Mouse (Mus musculus): ENCODE data around the gene Samd8. TPM values are rescaled to one million over a fixed set of nuclear protein-coding genes. Genes with fewer than 3 reads are reported as not detected.
A peak's percentile ranks its signal among the peaks of the same experiment; 100 is the strongest.

Gene Samd8
- polyA plus RNA-seq, 1 experiment, result 0.47 TPM

DNA sequence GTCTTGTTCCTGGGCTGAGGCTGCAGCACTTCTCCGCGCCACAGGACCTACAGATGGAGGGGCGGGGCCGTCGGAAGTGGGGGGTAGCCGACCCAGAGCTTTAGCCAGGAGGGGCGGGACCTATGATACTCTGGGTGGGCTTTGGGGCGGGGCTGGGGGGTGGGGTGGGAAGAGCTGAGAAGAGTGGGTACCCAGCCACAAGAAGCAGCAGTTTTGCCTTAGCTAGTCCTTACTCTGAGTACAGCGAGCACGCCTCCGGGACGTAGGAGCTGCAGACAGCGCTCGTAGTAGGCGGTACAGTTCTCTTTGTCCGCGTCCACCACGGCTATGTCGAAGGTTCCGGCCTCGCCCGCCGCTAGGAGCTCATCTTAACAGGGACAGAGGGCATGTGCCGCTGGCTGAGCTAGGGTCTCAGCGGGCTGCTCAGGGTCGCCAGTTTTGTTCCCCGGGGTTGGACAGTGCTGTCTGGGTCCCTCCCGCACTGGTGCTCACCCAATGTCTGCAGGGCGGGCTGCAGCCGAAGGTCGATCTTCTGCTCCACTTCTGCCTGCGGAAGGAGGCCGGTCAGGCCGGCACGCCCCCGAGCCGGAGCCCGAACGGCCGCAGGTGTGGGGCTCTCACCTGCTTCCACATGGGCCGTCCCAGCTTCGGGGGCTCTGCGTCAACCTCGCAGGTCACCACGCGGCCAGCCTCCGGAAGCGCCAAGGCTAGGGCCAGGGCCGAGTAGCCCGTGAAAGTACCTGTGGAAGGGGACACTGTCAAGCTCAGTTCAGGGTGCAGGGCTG lies 97.2 kb downstream of the Samd8 start:
- no peak for TF ChIP-seq TAL1 (IDR thresholded peaks at IDR 0.05; ENCODE audit: low read length)
- TF ChIP-seq GATA1 (IDR thresholded peaks at IDR 0.05; ENCODE audit: low read length), result no peak
- no peaks in the 10 kb centered on the region for H3K9me3 ChIP-seq (ENCODE audit: control insufficient read depth, low read length)
- peaks cover 87% of the 10 kb centered on the region for H3K4me1 ChIP-seq (ENCODE audit: control insufficient read depth)
- no peaks in the 10 kb centered on the region for H3K27me3 ChIP-seq (ENCODE audit: control insufficient read depth)
- peak overlapping the region; percentile 74 for H3K4me3 ChIP-seq (replicated peaks)
- peaks cover 52% of the 10 kb centered on the region for H3K36me3 ChIP-seq (ENCODE audit: control insufficient read depth)

Other genes with a start within 250 kb of the Samd8 start
- 0.03 TPM in 1 of 2 replicates, not detected in the other for gene Dupd1, start 36.0 kb upstream of the Samd8 start, polyA plus RNA-seq (2012)
- gene Dusp13, start 650 bp downstream of the Samd8 start, polyA plus RNA-seq (2012), result not detected in 2 replicates
- 11.8 and 15.6 TPM in 2 replicates for gene Vdac2, start 74.7 kb downstream of the Samd8 start, polyA plus RNA-seq (2012)
- gene Comtd1, start 98.4 kb downstream of the Samd8 start, polyA plus RNA-seq (2012), result 0.85 and 1.1 TPM in 2 replicates
- 0.02 and 0.03 TPM in 2 replicates for gene Zfp503, start 239.1 kb downstream of the Samd8 start, polyA plus RNA-seq (2012)